Mouse (Mus musculus): ENCODE data around the gene Hapln4. TPM values are rescaled to one million over a fixed set of nuclear protein-coding genes. Genes with fewer than 3 reads are reported as not detected.

Hapln4 gene
- 0.11 and 0.21 TPM in 2 replicates for polyA plus RNA-seq (2015; fragmentation: Nextera tagmentation; extraction: Ambion mirVana)

DNA sequence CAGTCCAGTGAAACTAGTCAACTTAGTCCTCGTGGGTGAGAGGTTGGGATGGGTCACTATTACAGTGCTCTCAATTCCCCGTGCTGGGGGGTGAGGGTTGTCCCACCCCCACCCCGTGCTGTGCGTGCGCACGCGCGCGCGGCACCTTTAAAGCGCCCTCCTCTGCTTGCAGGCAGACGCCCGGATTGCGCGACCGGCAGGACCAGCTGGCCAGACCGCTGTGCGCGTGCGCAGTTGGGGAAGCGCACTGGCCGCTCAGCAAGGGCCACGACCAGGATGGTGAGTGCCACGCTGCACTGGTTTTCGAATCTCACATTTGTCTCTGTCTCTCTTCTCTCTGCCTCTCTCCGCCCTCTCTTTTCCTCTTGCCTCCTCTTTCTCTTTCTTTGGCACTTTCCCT is at the start of gene Hapln4:
Hapln4 (plus strand) TSS at position 173 of the 400 bp plus-strand sequence.

GRCm38 (mm10) chr8:70042583-70043455 is 40.4 kb upstream of the Hapln4 start, which contains the start of the genes Mau2 and Sugp1:
Gene Mau2, minus strand, starts transcription at chr8:70042734.
Gene Sugp1, plus strand, starts transcription at chr8:70042813.

GRCm38 (mm10) chr8:70072441-70073069 is 10.7 kb upstream of the Hapln4 start, which contains the start of gene Tm6sf2:
Gene Tm6sf2, plus strand, starts transcription at chr8:70072924.

GRCm38 (mm10) chr8:70120667-70121066 is 37.4 kb downstream of the Hapln4 start, which contains the start of gene Ncan:
Gene Ncan, minus strand, starts transcription at chr8:70120873.

DNA sequence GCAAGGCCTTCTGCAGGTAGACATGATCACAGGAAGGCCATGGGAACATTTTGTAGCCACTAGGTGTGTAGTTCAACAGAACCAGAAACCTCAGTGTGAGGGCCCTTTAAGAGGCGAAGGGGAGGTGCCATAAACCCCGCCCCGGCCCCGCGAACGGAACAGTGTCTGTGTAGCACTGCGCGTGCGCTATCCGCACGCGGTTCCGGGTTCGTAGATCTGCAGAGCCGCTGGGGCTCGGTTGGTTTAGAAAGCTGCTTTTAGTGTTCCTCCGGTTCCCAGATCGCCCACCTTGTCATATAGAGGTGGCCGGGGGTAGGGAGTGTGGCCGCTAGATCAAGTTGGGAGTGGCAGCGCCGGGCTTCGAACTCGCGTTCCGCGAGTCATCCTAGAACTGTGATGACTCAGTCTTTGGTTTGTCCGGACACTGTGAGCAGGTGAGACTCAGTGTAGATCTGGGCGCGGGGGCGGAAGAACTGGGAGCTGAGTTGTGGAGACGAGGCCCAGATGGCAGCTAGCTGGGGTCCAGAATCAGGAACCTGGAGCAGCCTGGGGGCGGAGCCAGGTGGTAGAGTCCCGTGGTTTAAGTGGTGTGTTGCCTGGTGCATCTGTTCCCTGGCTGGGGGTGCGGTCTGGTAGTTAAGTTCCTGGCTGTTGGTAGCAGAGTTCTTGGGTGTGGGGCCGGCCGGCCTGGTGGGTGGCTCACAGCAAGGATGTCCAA is 48.1 kb downstream of the Hapln4 start, which contains the start of gene Nr2c2ap:
Nr2c2ap (plus strand) TSS at position 168 of the 718 bp plus-strand sequence.

DNA sequence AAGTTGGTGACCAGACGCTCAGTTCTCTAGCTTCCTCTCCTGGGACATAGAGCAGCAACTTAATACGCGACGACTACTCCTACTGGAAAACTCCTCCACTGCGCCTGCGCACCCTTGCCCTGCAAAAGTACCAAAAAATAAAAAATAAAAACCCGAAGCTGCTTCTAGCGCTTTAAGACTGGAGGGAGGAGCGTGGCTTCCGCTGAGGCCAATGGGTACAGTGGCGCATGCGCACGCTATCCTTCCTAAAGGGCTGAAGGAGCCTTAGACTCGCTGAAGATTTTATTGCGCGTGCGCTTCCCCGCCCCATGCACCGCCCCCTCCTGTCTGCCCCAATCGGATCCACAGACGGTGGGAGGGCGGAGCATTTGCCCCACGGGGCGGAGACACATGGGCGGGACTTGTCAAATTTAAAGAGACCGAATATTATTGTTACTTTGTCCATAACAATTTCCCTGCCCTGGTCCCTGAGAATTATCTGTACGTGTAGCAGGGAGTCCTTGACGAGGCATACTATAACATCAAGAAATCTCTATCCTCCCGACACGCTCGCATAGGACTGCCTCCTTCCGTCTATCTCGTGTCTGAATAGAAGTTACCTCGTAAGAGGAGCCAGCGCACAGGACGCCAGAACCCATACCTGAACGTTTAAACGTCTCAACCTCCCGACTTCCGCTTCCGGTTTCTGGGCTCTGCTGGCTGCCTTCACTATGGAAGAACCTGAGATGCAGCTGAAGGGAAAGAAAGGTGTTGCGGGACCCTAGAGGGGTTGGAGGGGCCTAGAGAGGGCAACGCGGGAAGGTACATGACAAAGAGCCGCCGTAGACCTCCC is 56.0 kb downstream of the Hapln4 start, which contains the start of the genes Rfxank, Borcs8 and Mef2b:
Rfxank (minus strand) TSS at position 129 of the 832 bp plus-strand sequence.
Borcs8 (plus strand) TSS at position 474 of the 832 bp plus-strand sequence.
Mef2b (plus strand) TSS at position 686 of the 832 bp plus-strand sequence.

Small RNA genes lying within 50 kb of the gene (microRNA-seq; reads per million reads assigned to microRNA genes)
- gene Mir7066 (ENCODE audit: borderline replicate concordance, insufficient number of aligned reads): not detected

Other genes with a start within 250 kb of the Hapln4 start
- 0.50 and 0.52 TPM in 2 replicates for gene Cilp2, start 195.8 kb upstream of the Hapln4 start, polyA plus RNA-seq (2015; fragmentation: Nextera tagmentation; extraction: Ambion mirVana)
- 2.6 and 2.9 TPM in 2 replicates for gene Tssk6, start 181.3 kb upstream of the Hapln4 start, polyA plus RNA-seq (2015; fragmentation: Nextera tagmentation; extraction: Ambion mirVana)
- 308 and 360 TPM in 2 replicates for gene Ndufa13, start 180.9 kb upstream of the Hapln4 start, polyA plus RNA-seq (2015; fragmentation: Nextera tagmentation; extraction: Ambion mirVana)
- 3.1 and 3.7 TPM in 2 replicates for gene Yjefn3, start 180.7 kb upstream of the Hapln4 start, polyA plus RNA-seq (2015; fragmentation: Nextera tagmentation; extraction: Ambion mirVana)
- 25.3 and 39.5 TPM in 2 replicates for gene Gatad2a, start 87.1 kb upstream of the Hapln4 start, polyA plus RNA-seq (2015; fragmentation: Nextera tagmentation; extraction: Ambion mirVana)
- 26.7 and 38.9 TPM in 2 replicates for gene Mau2, start 40.7 kb upstream of the Hapln4 start, polyA plus RNA-seq (2015; fragmentation: Nextera tagmentation; extraction: Ambion mirVana)
- gene Sugp1, start 40.6 kb upstream of the Hapln4 start, polyA plus RNA-seq (2015; fragmentation: Nextera tagmentation; extraction: Ambion mirVana): 18.3 and 30.9 TPM in 2 replicates
- 0.86 and 2.7 TPM in 2 replicates for gene Tm6sf2, start 10.5 kb upstream of the Hapln4 start, polyA plus RNA-seq (2015; fragmentation: Nextera tagmentation; extraction: Ambion mirVana)
- 1.6 and 5.1 TPM in 2 replicates for gene Ncan, start 37.4 kb downstream of the Hapln4 start, polyA plus RNA-seq (2015; fragmentation: Nextera tagmentation; extraction: Ambion mirVana)
- gene Nr2c2ap, start 47.9 kb downstream of the Hapln4 start, polyA plus RNA-seq (2015; fragmentation: Nextera tagmentation; extraction: Ambion mirVana): 35.9 and 39.4 TPM in 2 replicates
- gene Rfxank, start 55.7 kb downstream of the Hapln4 start, polyA plus RNA-seq (2015; fragmentation: Nextera tagmentation; extraction: Ambion mirVana): 12.8 and 14.0 TPM in 2 replicates
- 37.7 and 45.9 TPM in 2 replicates for gene Borcs8, start 56.0 kb downstream of the Hapln4 start, polyA plus RNA-seq (2015; fragmentation: Nextera tagmentation; extraction: Ambion mirVana)
- gene Mef2b, start 56.3 kb downstream of the Hapln4 start, polyA plus RNA-seq (2015; fragmentation: Nextera tagmentation; extraction: Ambion mirVana): 0.19 and 0.28 TPM in 2 replicates
- 48.4 and 65.6 TPM in 2 replicates for gene Tmem161a, start 88.9 kb downstream of the Hapln4 start, polyA plus RNA-seq (2015; fragmentation: Nextera tagmentation; extraction: Ambion mirVana)
- 5.6 and 5.7 TPM in 2 replicates for gene Slc25a42, start 128.8 kb downstream of the Hapln4 start, polyA plus RNA-seq (2015; fragmentation: Nextera tagmentation; extraction: Ambion mirVana)
- gene Sugp2, start 150.8 kb downstream of the Hapln4 start, polyA plus RNA-seq (2015; fragmentation: Nextera tagmentation; extraction: Ambion mirVana): 14.4 and 14.5 TPM in 2 replicates
- gene Armc6, start 151.0 kb downstream of the Hapln4 start, polyA plus RNA-seq (2015; fragmentation: Nextera tagmentation; extraction: Ambion mirVana): 12.0 and 18.0 TPM in 2 replicates
- 26.4 and 30.5 TPM in 2 replicates for gene Homer3, start 199.4 kb downstream of the Hapln4 start, polyA plus RNA-seq (2015; fragmentation: Nextera tagmentation; extraction: Ambion mirVana)
- 27.8 and 39.5 TPM in 2 replicates for gene Ddx49, start 219.0 kb downstream of the Hapln4 start, polyA plus RNA-seq (2015; fragmentation: Nextera tagmentation; extraction: Ambion mirVana)
- 287 and 324 TPM in 2 replicates for gene Cope, start 219.1 kb downstream of the Hapln4 start, polyA plus RNA-seq (2015; fragmentation: Nextera tagmentation; extraction: Ambion mirVana)
- gene Cers1, start 232.3 kb downstream of the Hapln4 start, polyA plus RNA-seq (2015; fragmentation: Nextera tagmentation; extraction: Ambion mirVana): 4.8 and 6.9 TPM in 2 replicates
- gene Gdf1, start 246.4 kb downstream of the Hapln4 start, polyA plus RNA-seq (2015; fragmentation: Nextera tagmentation; extraction: Ambion mirVana): 1.3 and 2.1 TPM in 2 replicates